Mouse (Mus musculus): ENCODE measurements around the gene Atg3. TPM values are rescaled to one million over a fixed set of nuclear protein-coding genes. Genes with fewer than 3 reads are reported as not detected.

Gene Atg3
- 10 to 100 TPM; 47.7 to 47.9 TPM for total RNA-seq (2023)

GRCm38 (mm10) chr16:45158522-45159388 is at the start of gene Atg3, which contains the start of gene Slc35a5:
Gene Atg3, plus strand, starts transcription at chr16:45158785.
Gene Slc35a5, minus strand, starts transcription at chr16:45158706.

GRCm38 (mm10) chr16:45223648-45224388 is 65.2 kb downstream of the Atg3 start, which contains the start of gene Btla:
Gene Btla, plus strand, starts transcription at chr16:45224315.

Other genes starting within 250 kb of the Atg3 start
- 1 to 10 TPM; 1.5 to 1.8 TPM for gene Cd200r3, start 215.1 kb upstream of the Atg3 start, total RNA-seq (2023)
- under 1 TPM in 1 of 2 experiments, not detected in 1; 0.76 TPM for gene Ccdc80, start 65.4 kb upstream of the Atg3 start, total RNA-seq (2023)
- gene Slc35a5, start 79 bp upstream of the Atg3 start, total RNA-seq (2023), result 10 to 100 TPM; 21.4 to 27.7 TPM
- gene Btla, start 65.5 kb downstream of the Atg3 start, total RNA-seq (2023), result 10 to 100 TPM; 56.7 to 64.3 TPM